Mouse (Mus musculus): Measurements from ENCODE around the gene Nat9. TPM values are rescaled to one million over a fixed set of nuclear protein-coding genes. Genes with fewer than 3 reads are reported as not detected.

The Nat9 gene
- polyA plus RNA-seq, 1 experiment from 2014 or later: 23.6 TPM

DNA sequence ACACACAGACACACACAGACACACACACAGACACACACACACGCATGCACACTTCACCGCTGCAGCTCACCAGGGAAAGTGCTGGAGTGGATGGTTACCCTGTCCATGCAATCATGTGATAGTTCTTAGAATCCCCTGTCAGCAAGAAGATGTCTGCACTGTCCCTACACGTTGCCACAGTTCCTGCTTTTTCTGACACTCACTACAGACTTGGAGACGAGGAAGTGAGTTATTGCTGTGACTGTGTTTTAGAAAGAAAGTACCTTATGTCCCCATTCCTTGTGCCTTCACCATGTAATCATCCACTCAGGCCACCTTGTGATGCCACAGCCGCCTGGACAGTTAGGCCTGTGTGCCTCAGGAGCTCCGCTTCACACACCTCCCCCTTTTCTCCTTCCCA is 1.6 kb upstream of the Nat9 start:
- no peak overlapping the region for H3K4me2 ChIP-seq
- H3K4me1 ChIP-seq: peaks cover 16% of the 10 kb centered on the region
- no peak overlapping the region for H3K4me3 ChIP-seq
- no peak for ATAC-seq (ENCODE audit: insufficient number of reproducible peaks, low FRiP score, low TSS enrichment, low read depth)
- H3K27me3 ChIP-seq: no peaks in the 10 kb centered on the region
- peaks cover 17% of the 10 kb centered on the region; the same call in 1 of the 2 replicates for H3K36me3 ChIP-seq
- no peak overlapping the region for H3K9ac ChIP-seq
- WGBS: 84% methylated on average over 6 of the region's 6 CpGs
- H3K9me3 ChIP-seq: no peaks in the 10 kb centered on the region
- H3K27ac ChIP-seq: no peak overlapping the region

DNA sequence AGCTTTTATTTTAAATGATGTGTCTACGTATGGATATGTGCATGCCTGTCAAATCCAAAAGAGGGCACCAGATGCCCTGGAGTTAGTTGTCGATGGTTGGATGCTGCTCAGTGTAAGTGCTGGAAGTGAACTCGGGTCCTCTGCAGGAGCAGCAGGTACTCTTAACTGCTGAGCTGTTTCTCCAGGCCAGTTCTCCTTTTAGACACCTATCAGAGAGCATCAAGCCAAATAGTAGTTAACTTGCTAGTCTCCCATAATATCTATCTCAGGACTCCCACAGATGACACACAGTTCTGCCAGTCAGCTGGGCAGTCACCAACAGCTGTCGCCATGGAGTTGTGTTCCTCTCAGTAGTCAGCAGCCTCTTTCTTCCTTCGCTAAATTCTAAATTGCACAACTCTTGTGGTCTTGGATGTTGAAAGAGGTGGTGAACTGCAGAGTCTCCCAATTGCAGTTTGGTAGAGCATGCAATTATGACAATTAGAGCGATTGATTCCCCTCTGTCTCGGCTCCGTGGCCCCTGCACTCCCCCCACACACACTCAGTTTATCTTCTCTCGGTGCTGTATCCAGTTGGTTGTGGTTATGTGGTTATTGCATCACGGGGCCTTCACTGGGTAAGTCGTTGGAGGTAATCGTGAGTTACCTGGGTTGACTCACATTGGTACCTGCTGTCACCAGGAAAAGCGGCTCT is 1.0 kb upstream of the Nat9 start:
- H3K9ac ChIP-seq: no peak overlapping the region
- no peak for ATAC-seq (ENCODE audit: insufficient number of reproducible peaks, low FRiP score, low TSS enrichment, low read depth)
- H3K36me3 ChIP-seq: peaks cover 17% of the 10 kb centered on the region; the same call in 1 of the 2 replicates
- 0 out of 2 replicates have a peak overlapping the region, but pooled peaks have one; percentile 73 for H3K4me2 ChIP-seq
- peaks cover 16% of the 10 kb centered on the region for H3K4me1 ChIP-seq
- H3K27me3 ChIP-seq: no peaks in the 10 kb centered on the region
- no peak overlapping the region for H3K4me3 ChIP-seq
- WGBS: 85% methylated on average over 13 of the region's 13 CpGs
- H3K27ac ChIP-seq: no peak overlapping the region
- H3K9me3 ChIP-seq: no peaks in the 10 kb centered on the region

DNA sequence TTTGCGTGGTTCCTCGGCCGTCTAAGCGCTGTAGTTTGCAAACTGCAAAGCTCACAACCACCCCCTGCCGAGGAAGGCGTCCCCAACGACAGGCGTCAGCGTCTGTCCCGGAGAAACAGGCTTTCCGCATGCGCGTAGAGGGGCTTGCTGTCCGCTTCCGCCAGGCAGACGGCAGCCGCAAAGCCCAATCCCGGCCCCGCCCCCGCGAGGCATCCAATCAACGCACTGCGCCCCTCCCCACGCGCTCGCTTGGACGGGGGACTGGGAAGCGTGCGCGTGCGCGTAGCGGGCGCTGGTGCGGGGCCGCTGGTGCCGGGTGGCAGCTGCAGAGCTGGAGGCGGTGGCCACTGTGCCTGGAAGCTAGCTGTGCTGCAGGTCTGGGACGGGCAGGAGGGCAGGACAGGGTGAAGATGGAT is 427 bp downstream of the Nat9 start, which contains the start of gene Tmem104:
Gene Tmem104, plus strand, starts transcription at position 264 of the 416 bp plus-strand sequence.
- no peaks in the 10 kb centered on the region for H3K27me3 ChIP-seq
- peak; percentile 89 for ATAC-seq (ENCODE audit: insufficient number of reproducible peaks, low FRiP score, low TSS enrichment, low read depth)
- H3K27ac ChIP-seq: peak within 1 kb of the TSS; percentile 86
- H3K4me1 ChIP-seq: peaks cover 19% of the 10 kb centered on the region
- H3K9me3 ChIP-seq: no peaks in the 10 kb centered on the region
- H3K9ac ChIP-seq: peak within 1 kb of the TSS; percentile 63
- peaks cover 23% of the 10 kb centered on the region; the same call in 1 of the 2 replicates for H3K36me3 ChIP-seq
- WGBS: under 1% methylated on average over 39 of the region's 39 CpGs
- peak within 1 kb of the TSS; percentile 60 for H3K4me3 ChIP-seq
- H3K4me2 ChIP-seq: peak within 1 kb of the TSS; percentile 73

DNA sequence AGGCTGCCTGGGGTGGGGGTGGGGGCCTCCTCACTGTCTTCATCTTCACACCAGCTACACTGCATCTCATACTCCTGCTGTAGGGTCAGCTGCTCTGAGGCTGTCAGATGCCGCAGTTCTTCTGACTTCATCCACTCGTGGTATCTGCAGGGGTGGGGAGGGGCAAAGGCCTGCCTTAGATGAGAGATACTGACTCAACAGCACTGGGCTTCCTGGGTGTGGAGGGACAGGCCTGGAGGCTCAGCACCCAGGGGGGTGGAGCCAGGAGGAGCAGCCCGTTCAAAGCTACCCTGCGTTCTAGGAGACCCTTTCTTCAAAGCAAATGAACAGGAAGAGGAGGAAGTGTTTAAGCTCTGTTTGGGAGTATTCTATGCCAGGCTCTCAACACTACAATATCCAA is 2.7 kb downstream of the Nat9 start:
- Histone ChIP-seq H3K4me3 (no peak overlapping the region), H3K36me3 (peaks cover 15% of the 10 kb centered on the region; the same call in 1 of the 2 replicates), H3K27me3 (no peaks in the 10 kb centered on the region), H3K4me1 (peaks cover 19% of the 10 kb centered on the region), H3K9me3 (no peaks in the 10 kb centered on the region), H3K9ac (no peak overlapping the region), H3K4me2 (no peak overlapping the region), H3K27ac (no peak overlapping the region)
- WGBS: 28% methylated on average over 4 of the region's 4 CpGs
- ATAC-seq (ENCODE audit: insufficient number of reproducible peaks, low FRiP score, low TSS enrichment, low read depth): no peak

DNA sequence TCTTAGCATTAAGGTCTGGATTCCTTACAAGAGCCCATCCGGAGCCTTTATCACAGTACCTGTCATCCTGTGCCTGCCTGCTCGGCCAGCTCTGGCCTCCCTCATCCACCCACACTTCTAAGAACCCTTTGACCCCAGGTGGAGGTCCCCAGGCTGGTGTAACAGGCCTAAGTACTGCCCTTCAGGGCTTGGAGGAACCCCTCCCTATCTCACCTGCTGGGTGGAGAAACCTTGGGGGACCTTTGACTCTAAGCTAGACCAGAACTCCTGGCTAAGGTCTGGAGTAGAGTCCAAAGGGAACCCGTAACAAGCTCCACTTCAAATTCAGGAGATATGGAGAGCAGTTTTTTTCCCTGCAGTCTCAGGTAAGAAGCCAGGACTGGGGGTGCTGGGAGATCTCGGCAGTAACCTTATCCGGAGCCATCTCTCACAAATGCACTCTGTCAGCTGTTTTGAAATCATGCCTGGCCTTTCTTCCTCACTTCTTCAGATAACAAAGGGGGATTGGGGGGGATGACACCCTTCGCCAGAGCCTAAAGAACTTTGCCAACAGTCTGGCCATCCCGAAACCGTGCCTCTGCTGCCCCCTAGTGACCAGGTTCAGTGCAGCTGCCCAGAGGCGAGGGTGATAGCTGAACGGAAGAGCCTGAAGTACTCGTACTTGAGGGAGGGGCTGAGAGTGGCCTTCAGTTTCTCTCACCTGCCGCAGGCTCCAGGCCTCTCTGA is 5.6 kb downstream of the Nat9 start:
- Histone ChIP-seq H3K27me3 (no peaks in the 10 kb centered on the region), H3K4me3 (no peak overlapping the region), H3K9me3 (no peaks in the 10 kb centered on the region), H3K27ac (no peak overlapping the region), H3K9ac (no peak overlapping the region), H3K4me1 (peaks cover 32% of the 10 kb centered on the region), H3K4me2 (no peak overlapping the region), H3K36me3 (0 out of 2 replicates have a peak, but pooled peaks cover 6% of the 10 kb centered on the region)
- ATAC-seq (ENCODE audit: insufficient number of reproducible peaks, low FRiP score, low TSS enrichment, low read depth): no peak
- WGBS: 22% methylated on average over 12 of the region's 12 CpGs

DNA sequence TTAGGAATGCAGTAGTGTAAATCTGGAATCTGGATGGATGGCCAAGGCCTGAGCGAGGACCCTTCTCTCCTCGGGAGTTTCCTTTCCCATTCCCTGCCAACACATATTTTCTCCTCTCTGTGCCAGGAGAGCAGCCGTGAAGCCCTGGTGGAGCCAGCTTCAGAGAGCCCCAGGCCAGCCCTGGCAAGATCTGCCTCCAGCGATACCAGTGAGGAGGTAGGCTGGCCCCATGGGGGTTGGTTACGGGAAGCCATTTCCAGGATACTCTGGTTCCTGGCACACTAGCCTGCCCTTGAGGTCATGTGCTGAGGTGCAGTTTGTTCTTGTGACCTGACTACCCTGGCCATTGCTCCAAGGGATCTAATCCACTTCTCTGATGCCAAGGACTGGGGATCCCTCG is 7.8 kb downstream of the Nat9 start:
- Histone ChIP-seq H3K4me1 (peaks cover 40% of the 10 kb centered on the region), H3K27me3 (peaks cover 2% of the 10 kb centered on the region; the same call in 1 of the 2 replicates), H3K9me3 (no peaks in the 10 kb centered on the region), H3K27ac (0 out of 2 replicates have a peak overlapping the region, but pooled peaks have one; percentile 9), H3K9ac (no peak overlapping the region), H3K4me2 (no peak overlapping the region), H3K4me3 (no peak overlapping the region), H3K36me3 (0 out of 2 replicates have a peak, but pooled peaks cover 6% of the 10 kb centered on the region)
- no peak for ATAC-seq (ENCODE audit: insufficient number of reproducible peaks, low FRiP score, low TSS enrichment, low read depth)
- WGBS: 64% methylated on average over 6 of the region's 6 CpGs

DNA sequence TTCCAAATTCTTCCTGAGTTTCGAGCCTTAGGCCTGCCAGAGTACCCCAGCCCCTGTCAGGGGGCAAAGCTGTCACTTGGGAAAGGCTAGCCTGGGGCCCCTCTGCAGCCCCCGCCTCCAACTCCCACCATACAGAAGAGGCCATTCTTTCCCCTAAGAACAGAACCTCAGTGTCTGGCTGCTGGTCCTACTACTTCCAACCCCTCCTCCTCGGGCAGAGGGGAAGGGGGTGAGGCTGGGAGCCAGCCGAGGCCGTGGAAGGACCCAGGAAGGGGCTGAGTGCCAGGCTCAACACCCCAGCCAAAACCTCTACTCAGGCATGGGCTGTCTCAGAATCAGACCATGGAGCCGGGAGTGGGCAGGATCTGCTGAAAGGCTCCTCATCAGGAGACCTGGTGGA is 8.5 kb downstream of the Nat9 start:
- H3K4me1 ChIP-seq: peaks cover 46% of the 10 kb centered on the region
- no peaks in the 10 kb centered on the region for H3K9me3 ChIP-seq
- no peak for ATAC-seq (ENCODE audit: insufficient number of reproducible peaks, low FRiP score, low TSS enrichment, low read depth)
- H3K36me3 ChIP-seq: 0 out of 2 replicates have a peak, but pooled peaks cover 6% of the 10 kb centered on the region
- no peak overlapping the region for H3K4me3 ChIP-seq
- no peak overlapping the region for H3K4me2 ChIP-seq
- H3K27me3 ChIP-seq: peaks cover 5% of the 10 kb centered on the region; the same call in 1 of the 2 replicates
- WGBS: 67% methylated on average over 6 of the region's 6 CpGs
- H3K27ac ChIP-seq: peak overlapping the region; percentile 9; the same call in 1 of the 2 replicates
- H3K9ac ChIP-seq: no peak overlapping the region

DNA sequence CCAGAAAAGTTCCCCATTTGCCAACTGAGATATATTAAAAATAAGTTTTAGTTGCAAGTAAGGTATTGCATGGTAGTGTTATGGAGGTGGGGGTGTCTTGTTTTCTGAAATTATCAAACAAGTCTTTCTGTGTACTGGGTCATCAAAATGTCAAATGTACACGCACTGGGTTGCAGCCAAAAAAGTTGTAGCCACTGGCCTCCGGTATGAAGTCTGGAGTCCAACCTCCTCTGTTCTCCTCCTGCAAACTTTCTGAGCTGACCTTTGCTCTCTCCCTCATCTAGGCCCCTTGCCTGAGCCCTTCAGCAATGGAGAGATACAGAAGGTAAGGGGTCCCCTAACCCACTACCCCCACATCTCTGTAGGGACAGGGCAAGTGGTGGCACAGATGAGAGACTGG is 8.9 kb downstream of the Nat9 start:
- peaks cover 50% of the 10 kb centered on the region for H3K4me1 ChIP-seq
- no peak overlapping the region for H3K4me2 ChIP-seq
- H3K27me3 ChIP-seq: peaks cover 5% of the 10 kb centered on the region; the same call in 1 of the 2 replicates
- no peak overlapping the region; the same call in 1 of the 2 replicates for H3K27ac ChIP-seq
- H3K36me3 ChIP-seq: 0 out of 2 replicates have a peak, but pooled peaks cover 6% of the 10 kb centered on the region
- WGBS: 88% methylated on average over 2 of the region's 2 CpGs
- H3K9ac ChIP-seq: no peak overlapping the region
- no peak overlapping the region for H3K4me3 ChIP-seq
- ATAC-seq (ENCODE audit: insufficient number of reproducible peaks, low FRiP score, low TSS enrichment, low read depth): no peak
- H3K9me3 ChIP-seq: no peaks in the 10 kb centered on the region

DNA sequence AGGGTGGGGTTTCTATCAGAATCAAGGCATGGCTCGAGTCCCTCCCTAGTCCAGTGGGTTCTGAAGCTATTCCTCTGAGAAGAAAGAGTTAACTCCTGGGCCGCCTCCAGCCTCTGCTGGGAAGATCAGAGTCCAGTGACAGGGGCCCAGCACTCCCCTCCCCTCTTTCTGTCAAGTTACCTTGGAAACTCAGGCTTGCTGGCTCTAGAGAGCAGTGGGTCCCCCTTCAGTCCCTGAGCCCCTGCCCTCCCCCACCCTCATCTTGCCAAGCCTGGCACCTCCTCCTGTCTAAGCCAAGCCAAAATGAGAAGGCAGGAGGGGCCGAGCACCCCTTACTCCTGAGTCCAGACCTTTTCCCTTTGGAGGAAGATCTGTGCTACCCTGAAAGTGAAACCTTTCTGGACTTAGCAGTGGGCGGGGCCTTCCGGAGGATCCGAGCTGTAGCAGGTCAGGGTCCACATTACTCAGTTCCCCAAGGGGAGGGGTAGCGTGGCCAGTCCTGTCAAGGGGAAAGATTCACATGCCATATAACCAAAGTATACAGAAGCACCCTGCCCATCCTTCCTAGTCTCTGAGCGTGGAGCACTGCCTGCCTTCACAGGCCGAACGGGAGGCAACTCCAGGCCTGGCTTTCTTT is 10.0 kb downstream of the Nat9 start:
- no peak overlapping the region for H3K4me2 ChIP-seq
- H3K4me1 ChIP-seq: peaks cover 59% of the 10 kb centered on the region
- no peak for ATAC-seq (ENCODE audit: insufficient number of reproducible peaks, low FRiP score, low TSS enrichment, low read depth)
- H3K9me3 ChIP-seq: no peaks in the 10 kb centered on the region
- no peak overlapping the region for H3K9ac ChIP-seq
- WGBS: 45% methylated on average over 10 of the region's 10 CpGs
- peak overlapping the region; percentile 67 for H3K27ac ChIP-seq
- H3K36me3 ChIP-seq: no peaks in the 10 kb centered on the region
- no peak overlapping the region for H3K4me3 ChIP-seq
- H3K27me3 ChIP-seq: peaks cover 9% of the 10 kb centered on the region

DNA sequence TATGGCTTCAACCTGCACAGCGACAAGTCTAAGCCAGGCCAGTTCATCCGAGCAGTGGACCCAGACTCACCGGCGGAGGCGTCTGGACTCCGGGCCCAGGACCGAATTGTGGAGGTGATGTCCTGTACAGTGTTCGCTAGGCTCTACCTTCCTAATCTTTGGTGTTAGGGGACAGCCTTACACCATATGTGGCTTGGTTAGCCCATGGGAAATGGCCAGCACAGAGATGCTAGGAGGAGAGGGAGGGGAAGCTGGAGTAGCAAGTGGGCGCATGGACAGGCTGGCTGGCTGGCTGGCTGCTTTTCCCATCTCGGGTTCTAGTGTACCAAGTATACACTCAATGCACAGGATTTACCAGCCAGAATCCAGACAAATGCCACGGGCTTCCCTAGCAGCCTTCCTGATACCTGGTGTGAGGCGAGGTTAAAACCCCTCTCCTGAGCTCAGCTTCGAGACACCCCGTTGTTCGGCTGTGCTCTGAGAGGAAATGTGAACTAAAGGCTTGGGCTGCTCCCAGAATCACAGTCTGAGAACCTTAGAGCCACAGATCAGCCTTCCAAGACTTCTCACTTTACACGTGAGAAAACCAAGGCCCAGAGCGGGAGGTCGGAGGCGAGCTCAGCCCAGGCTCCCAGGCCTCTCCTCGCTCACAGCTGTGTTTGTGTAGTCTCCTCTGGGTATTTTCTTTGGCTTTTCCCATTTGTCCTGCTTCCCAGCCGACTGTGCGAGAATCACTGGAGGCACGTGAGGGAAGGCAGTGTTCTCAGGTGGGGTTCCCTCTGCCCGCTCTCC is 11.1 kb downstream of the Nat9 start:
- no peak overlapping the region for H3K4me2 ChIP-seq
- WGBS: 63% methylated on average over 24 of the region's 24 CpGs

More for the DNA sequence above, 11.1 kb downstream of the Nat9 start:
- peaks cover 9% of the 10 kb centered on the region for H3K27me3 ChIP-seq
- H3K4me1 ChIP-seq: peaks cover 68% of the 10 kb centered on the region
- no peak overlapping the region for H3K9ac ChIP-seq
- H3K36me3 ChIP-seq: no peaks in the 10 kb centered on the region
- peak overlapping the region; percentile 67 for H3K27ac ChIP-seq
- H3K9me3 ChIP-seq: no peaks in the 10 kb centered on the region
- ATAC-seq (ENCODE audit: insufficient number of reproducible peaks, low FRiP score, low TSS enrichment, low read depth): no peak
- no peak overlapping the region for H3K4me3 ChIP-seq
